Mouse (Mus musculus): ENCODE data around the gene Aes. TPM values are rescaled to one million over a fixed set of nuclear protein-coding genes. Genes with fewer than 3 reads are reported as not detected.

The Aes gene
- polyA plus RNA-seq, 1 experiment from 2014 or later, result 650 TPM

GRCm38 (mm10) chr10:81545161-81545747 is 14.0 kb upstream of the Aes start, which contains the start of gene Gna11:
TSS of gene Gna11 (minus strand) at chr10:81545190.
- peak; percentile 95 for ATAC-seq (replicated peaks; ENCODE audit: insufficient number of reproducible peaks, insufficient read depth, low FRiP score, low read depth)
- WGBS, result under 1% methylated on average over 57 of the region's 59 CpGs
- Histone ChIP-seq H3K27ac (peak within 1 kb of the TSS; percentile 76), H3K4me1 (replicated peaks) (peaks cover 36% of the 10 kb centered on the region), H3K36me3 (no peaks in the 10 kb centered on the region), H3K9ac (peak within 1 kb of the TSS; percentile 88), H3K4me2 (peak within 1 kb of the TSS; percentile 80), H3K9me3 (replicated peaks) (no peaks in the 10 kb centered on the region), H3K27me3 (no peaks in the 10 kb centered on the region), H3K4me3 (peak within 1 kb of the TSS; percentile 78)

- Histone ChIP-seq H3K36me3 (no peaks in the 10 kb centered on the region), H3K4me2 (no peak overlapping the region), H3K9ac (0 out of 2 replicates have a peak overlapping the region, but pooled peaks have one; percentile 13), H3K27me3 (no peaks in the 10 kb centered on the region), H3K9me3 (replicated peaks) (no peaks in the 10 kb centered on the region), H3K27ac (no peak overlapping the region), H3K4me3 (no peak overlapping the region), H3K4me1 (replicated peaks) (peaks cover 35% of the 10 kb centered on the region)
- WGBS, result 60% methylated on average over 5 of the region's 5 CpGs
- no peak for ATAC-seq (replicated peaks; ENCODE audit: insufficient number of reproducible peaks, insufficient read depth, low FRiP score, low read depth)
Observed at GRCm38 (mm10) chr10:81546332-81546731, 13.0 kb upstream of the Aes start.

GRCm38 (mm10) chr10:81546788-81547571 is 12.3 kb upstream of the Aes start:
- ATAC-seq (replicated peaks; ENCODE audit: insufficient number of reproducible peaks, insufficient read depth, low FRiP score, low read depth), result no peak
- Histone ChIP-seq H3K27ac (no peak overlapping the region), H3K36me3 (no peaks in the 10 kb centered on the region), H3K9me3 (replicated peaks) (no peaks in the 10 kb centered on the region), H3K27me3 (no peaks in the 10 kb centered on the region), H3K9ac (no peak overlapping the region), H3K4me1 (replicated peaks) (peaks cover 35% of the 10 kb centered on the region), H3K4me2 (no peak overlapping the region), H3K4me3 (no peak overlapping the region)
- WGBS, result 93% methylated on average over 13 of the region's 13 CpGs

GRCm38 (mm10) chr10:81548944-81549343 is 10.3 kb upstream of the Aes start:
- 0 out of 2 replicates have a peak, but pooled peaks cover 2% of the 10 kb centered on the region for H3K9me3 ChIP-seq (replicated peaks)
- ATAC-seq (replicated peaks; ENCODE audit: insufficient number of reproducible peaks, insufficient read depth, low FRiP score, low read depth), result no peak
- WGBS, result 65% methylated on average over 5 of the region's 5 CpGs
- H3K36me3 ChIP-seq, result no peaks in the 10 kb centered on the region
- no peaks in the 10 kb centered on the region for H3K27me3 ChIP-seq
- peaks cover 15% of the 10 kb centered on the region for H3K4me1 ChIP-seq (replicated peaks)
- H3K4me2 ChIP-seq, result no peak overlapping the region
- no peak overlapping the region for H3K27ac ChIP-seq
- H3K9ac ChIP-seq, result no peak overlapping the region
- H3K4me3 ChIP-seq, result no peak overlapping the region

- no peak for ATAC-seq (replicated peaks; ENCODE audit: insufficient number of reproducible peaks, insufficient read depth, low FRiP score, low read depth)
- H3K4me1 ChIP-seq (replicated peaks), result peaks cover 12% of the 10 kb centered on the region
- WGBS, result 11% methylated on average over 7 of the region's 7 CpGs
- H3K36me3 ChIP-seq, result no peaks in the 10 kb centered on the region
- H3K9ac ChIP-seq, result no peak overlapping the region
- H3K9me3 ChIP-seq (replicated peaks), result 0 out of 2 replicates have a peak, but pooled peaks cover 2% of the 10 kb centered on the region
- no peak overlapping the region for H3K27ac ChIP-seq
- H3K4me2 ChIP-seq, result no peak overlapping the region
- H3K27me3 ChIP-seq, result no peaks in the 10 kb centered on the region
- no peak overlapping the region for H3K4me3 ChIP-seq
Observed at GRCm38 (mm10) chr10:81550257-81550656, 9.0 kb upstream of the Aes start.

GRCm38 (mm10) chr10:81551597-81552102 is 7.6 kb upstream of the Aes start:
- no peak overlapping the region for H3K4me2 ChIP-seq

GRCm38 (mm10) chr10:81553232-81553631 is 6.1 kb upstream of the Aes start:
- no peak for ATAC-seq (replicated peaks; ENCODE audit: insufficient number of reproducible peaks, insufficient read depth, low FRiP score, low read depth)

More at GRCm38 (mm10) chr10:81551597-81552102, 7.6 kb upstream of the Aes start:
- Histone ChIP-seq H3K4me3 (no peak overlapping the region), H3K27me3 (no peaks in the 10 kb centered on the region), H3K36me3 (no peaks in the 10 kb centered on the region), H3K9me3 (replicated peaks) (0 out of 2 replicates have a peak, but pooled peaks cover 2% of the 10 kb centered on the region), H3K27ac (peak overlapping the region; percentile 48), H3K9ac (no peak overlapping the region), H3K4me1 (replicated peaks) (peaks cover 8% of the 10 kb centered on the region)
- WGBS, result 2% methylated on average over 12 of the region's 12 CpGs
- peak; percentile 89 for ATAC-seq (replicated peaks; ENCODE audit: insufficient number of reproducible peaks, insufficient read depth, low FRiP score, low read depth)

GRCm38 (mm10) chr10:81553807-81554755 is 5.2 kb upstream of the Aes start:
- Histone ChIP-seq H3K4me1 (replicated peaks) (peaks cover 12% of the 10 kb centered on the region), H3K4me2 (no peak overlapping the region), H3K36me3 (no peaks in the 10 kb centered on the region), H3K27ac (no peak overlapping the region), H3K9ac (no peak overlapping the region), H3K27me3 (no peaks in the 10 kb centered on the region), H3K9me3 (replicated peaks) (0 out of 2 replicates have a peak, but pooled peaks cover 2% of the 10 kb centered on the region), H3K4me3 (no peak overlapping the region)
- ATAC-seq (replicated peaks; ENCODE audit: insufficient number of reproducible peaks, insufficient read depth, low FRiP score, low read depth), result no peak
- 75% methylated on average over 6 of the region's 6 CpGs for WGBS

More at GRCm38 (mm10) chr10:81553232-81553631, 6.1 kb upstream of the Aes start:
- WGBS, result 83% methylated on average over 5 of the region's 5 CpGs
- no peak overlapping the region for H3K4me2 ChIP-seq
- H3K27ac ChIP-seq, result no peak overlapping the region
- no peaks in the 10 kb centered on the region for H3K27me3 ChIP-seq
- H3K4me1 ChIP-seq (replicated peaks), result peaks cover 8% of the 10 kb centered on the region
- H3K9me3 ChIP-seq (replicated peaks), result 0 out of 2 replicates have a peak, but pooled peaks cover 2% of the 10 kb centered on the region
- H3K4me3 ChIP-seq, result no peak overlapping the region
- no peaks in the 10 kb centered on the region for H3K36me3 ChIP-seq
- no peak overlapping the region for H3K9ac ChIP-seq

GRCm38 (mm10) chr10:81556282-81556681 is 3.0 kb upstream of the Aes start:
- H3K4me1 ChIP-seq (replicated peaks), result peaks cover 20% of the 10 kb centered on the region
- no peak for ATAC-seq (replicated peaks; ENCODE audit: insufficient number of reproducible peaks, insufficient read depth, low FRiP score, low read depth)
- peaks cover 3% of the 10 kb centered on the region for H3K36me3 ChIP-seq
- H3K9me3 ChIP-seq (replicated peaks), result 0 out of 2 replicates have a peak, but pooled peaks cover 2% of the 10 kb centered on the region
- no peak overlapping the region for H3K27ac ChIP-seq
- no peak overlapping the region for H3K4me3 ChIP-seq
- H3K27me3 ChIP-seq, result no peaks in the 10 kb centered on the region
- H3K9ac ChIP-seq, result no peak overlapping the region
- H3K4me2 ChIP-seq, result no peak overlapping the region
- 73% methylated on average over 3 of the region's 3 CpGs for WGBS

- H3K27me3 ChIP-seq, result no peaks in the 10 kb centered on the region
- ATAC-seq (replicated peaks; ENCODE audit: insufficient number of reproducible peaks, insufficient read depth, low FRiP score, low read depth), result no peak
- no peak overlapping the region for H3K4me3 ChIP-seq
- 38% methylated on average over 1 of the region's 1 CpGs for WGBS
- peaks cover 24% of the 10 kb centered on the region for H3K4me1 ChIP-seq (replicated peaks)
- H3K36me3 ChIP-seq, result peaks cover 10% of the 10 kb centered on the region
- H3K27ac ChIP-seq, result no peak overlapping the region
- no peak overlapping the region for H3K4me2 ChIP-seq
- H3K9ac ChIP-seq, result no peak overlapping the region
- 0 out of 2 replicates have a peak, but pooled peaks cover 2% of the 10 kb centered on the region for H3K9me3 ChIP-seq (replicated peaks)
Observed at GRCm38 (mm10) chr10:81557491-81557890, 1.8 kb upstream of the Aes start.
